Comparison of ENCODE assay signal across 8 mouse cellular contexts in the genomic region with DNA sequence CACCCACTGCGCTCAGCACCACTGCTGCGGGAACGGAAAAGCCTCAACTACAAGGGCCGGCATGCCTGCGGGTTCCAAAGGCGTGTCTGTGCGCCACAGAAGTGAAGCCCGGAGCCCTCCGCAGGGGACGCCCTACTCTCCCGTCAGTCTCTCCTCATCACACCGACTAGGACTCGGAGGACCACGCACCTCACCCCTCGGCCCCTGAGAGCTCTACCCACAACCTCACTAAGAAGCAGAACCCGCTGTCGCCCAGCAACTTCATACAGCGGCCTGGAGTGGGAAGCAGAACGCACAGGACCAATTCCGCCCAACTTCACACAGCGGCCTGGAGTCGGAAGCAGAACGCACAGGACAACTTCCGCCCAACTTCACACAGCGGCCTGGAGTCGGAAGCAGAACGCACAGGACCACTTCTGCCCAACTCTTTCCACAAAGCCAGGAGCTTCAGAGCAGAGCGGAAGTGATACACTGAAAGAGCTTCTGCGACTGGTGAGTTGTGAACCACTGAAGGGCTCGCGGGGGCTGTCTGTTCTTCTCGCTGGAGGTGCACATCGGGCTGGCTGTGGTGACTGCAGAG. TPM values are rescaled to one million over a fixed set of nuclear protein-coding genes. Genes with fewer than 3 reads are reported as not detected.
DNase-seq lines count a peak whose midpoint lies in the region; ATAC-seq lines count a peak whose summit lies in the region.

A gene (plus strand): TSS at position 9 of the 580 bp plus-strand sequence.
A gene (minus strand): TSS at position 344 of the 580 bp plus-strand sequence.

- under 1% methylated on average over 33 of the region's 33 CpGs for WGBS in hindbrain, embryonic 12.5 days

- peak; percentile 94 for DNase-seq in NIH3T3 (ENCODE audit: low read depth)
- peak; percentile 85 to 86 for DNase-seq in cerebellum, postnatal 10 days
- peak; percentile 86 to 87 for DNase-seq in frontal cortex, postnatal 10 days (ENCODE audit: low spot score in 2 of 2)
- peak; percentile 94 for DNase-seq in layer of hippocampus, postnatal 14 days (ENCODE audit: low spot score in 2 of 2)
- DNase-seq in lung, postnatal 14 days, result peak; percentile 78
- DNase-seq in retina, adult 2 months (ENCODE audit: low read depth, low spot score), result peak; percentile 72
- peak; percentile 73 to 79 for DNase-seq in thymus, postnatal 36 days

- peaks cover 21% of the 10 kb centered on the region for H3K4me1 ChIP-seq in hindbrain, embryonic 12.5 days

- H3K4me2 ChIP-seq in hindbrain, embryonic 12.5 days (replicated peaks), result peak within 1 kb of the TSS; percentile 67

- peak; percentile 97 for ATAC-seq in hindbrain, embryonic 12.5 days (ENCODE audit: low FRiP score)

- peak within 1 kb of the TSS; percentile 66 for H3K9ac ChIP-seq in hindbrain, embryonic 12.5 days

- no peaks in the 10 kb centered on the region for H3K9me3 ChIP-seq in hindbrain, embryonic 12.5 days (replicated peaks)

- H3K27me3 ChIP-seq in hindbrain, embryonic 12.5 days, result no peaks in the 10 kb centered on the region

- peak within 1 kb of the TSS; percentile 56 for H3K4me3 ChIP-seq in hindbrain, embryonic 12.5 days

- peaks cover 35% of the 10 kb centered on the region for H3K36me3 ChIP-seq in hindbrain, embryonic 12.5 days

- peak within 1 kb of the TSS; percentile 83 for H3K27ac ChIP-seq in hindbrain, embryonic 12.5 days

RNA-seq across cellular contexts. Expression of the first gene that starts in this region (rescaled TPM):
- polyA plus RNA-seq in hindbrain, embryonic 12.5 days (2016; fragmentation: Nextera tagmentation; extraction: Ambion mirVana), result 48.9 and 51.7 TPM in 2 replicates
- 10 to 100 TPM; 21.4 to 21.8 TPM for total RNA-seq in layer of hippocampus, postnatal 14 days (2021)

RNA-seq across cellular contexts. Expression of the second gene that starts in this region (rescaled TPM):
- polyA plus RNA-seq in hindbrain, embryonic 12.5 days (2016; fragmentation: Nextera tagmentation; extraction: Ambion mirVana), result 43.9 and 48.2 TPM in 2 replicates
- total RNA-seq in layer of hippocampus, postnatal 14 days (2021), result 10 to 100 TPM; 25.5 to 28.3 TPM

Comparison
In these comparisons a context has a peak if more than half of its experiments do, and no peak if none do; other contexts are left out.
1. Peak in every context shown above with its lines: DNase-seq, ATAC-seq, H3K4me3 ChIP-seq and H3K27ac ChIP-seq.